Mouse (Mus musculus) heart, adult 2 months (tissue): Measurements from ENCODE around the gene N4bp1.

ENCODE experiments used
- CTCF ChIP-seq: fragments of 200-600 bp; IDR thresholded peaks from 2 replicates; pipeline ENCODE4 v1.8.1; 2022; ENCODE audit warnings: antibody characterized with exemption, mild to moderate bottlenecking, moderate library complexity
- EP300 ChIP-seq: fragments of 200-500 bp; IDR thresholded peaks from 2 replicates; pipeline ENCODE4 v1.6.1; 2011; ENCODE audit warnings: low read depth, low read length, control low read depth; ENCODE audit not compliant: insufficient read depth
- POLR2A ChIP-seq: fragments of 200-500 bp; IDR thresholded peaks from 2 replicates; pipeline ENCODE4 v1.6.1; 2011; ENCODE audit warnings: mild to moderate bottlenecking, low read depth, low read length, control low read depth; ENCODE audit not compliant: insufficient read depth

DNA sequence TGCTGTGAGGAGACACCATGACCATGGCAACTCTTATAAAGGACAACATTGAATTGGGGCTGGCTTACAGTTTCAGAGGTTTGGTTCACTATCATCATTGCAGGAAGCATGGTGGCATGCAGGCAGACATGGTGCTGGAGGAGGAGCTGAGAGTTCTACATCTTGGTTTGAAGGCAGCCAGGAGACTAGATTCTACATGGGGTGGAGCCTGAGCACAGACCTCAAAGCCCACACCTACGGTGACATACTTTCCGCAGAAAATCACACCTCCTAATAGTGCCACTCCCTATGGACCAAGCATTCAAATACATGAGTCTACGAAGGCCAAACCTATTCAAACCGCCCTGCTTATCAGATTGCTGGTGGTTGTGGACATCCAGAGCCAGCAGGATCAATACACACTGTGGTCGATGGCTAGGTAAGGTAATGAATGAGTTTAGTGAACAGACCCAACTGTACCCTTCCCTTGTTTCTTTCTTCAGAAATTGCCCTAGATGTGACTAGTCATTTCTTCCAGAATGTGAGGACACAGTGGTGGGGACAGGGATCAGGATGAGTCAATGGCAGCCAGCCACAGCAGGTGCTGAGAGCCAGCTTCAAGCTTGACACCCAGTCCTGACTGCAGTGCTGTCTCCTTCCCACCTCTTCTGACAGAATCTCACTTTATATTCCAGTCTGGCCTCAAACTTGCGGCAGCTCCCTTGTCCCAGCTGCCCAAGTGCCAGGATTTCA, 46.2 kb downstream of the N4bp1 start:
- TF ChIP-seq CTCF (no peak), POLR2A (no peak), EP300 (no peak)
